Mouse (Mus musculus) T-helper 2 cell (primary cell): ENCODE measurements around the gene Mettl21a.
"Not testable (repeated sequence)": the region's sequence is repeated elsewhere in the genome, so short reads cannot be mapped to it uniquely, and the experiment has no call there.

Source experiments
- in situ Hi-C: fragments of 300-600 bp; cut with MboI, MseI; formaldehyde crosslinking; loops from one replicate; pipeline ENCODE4 v1.15.1; 2025; ENCODE audit warnings: high pct_unique_total_duplicates

Gene Mettl21a

GRCm38 (mm10) chr1:64614801-64615345 lies 2.2 kb downstream of the Mettl21a start:
- in situ Hi-C loops: no loop called here

- in situ Hi-C loops: no loop called here
Measured at GRCm38 (mm10) chr1:64614311-64614710, 2.7 kb downstream of the Mettl21a start.

GRCm38 (mm10) chr1:64609976-64610375 lies 7.1 kb downstream of the Mettl21a start:
- in situ Hi-C loops: no loop called here

GRCm38 (mm10) chr1:64609145-64609544 lies 7.9 kb downstream of the Mettl21a start:
- in situ Hi-C loops: no loop called here

- in situ Hi-C loops: no loop called here
Measured at GRCm38 (mm10) chr1:64603381-64603780, 13.7 kb downstream of the Mettl21a start.

GRCm38 (mm10) chr1:64601242-64601842 lies 15.7 kb downstream of the Mettl21a start:
- in situ Hi-C loops: no loop called here

- in situ Hi-C loops: no loop called here
Measured at GRCm38 (mm10) chr1:64600413-64601077, 16.5 kb downstream of the Mettl21a start.

- in situ Hi-C loops: no loop called here
Measured at GRCm38 (mm10) chr1:64598926-64599325, 18.1 kb downstream of the Mettl21a start.

GRCm38 (mm10) chr1:64578801-64579200 lies 38.2 kb downstream of the Mettl21a start:
- in situ Hi-C loops: no loop called here

- in situ Hi-C loops: not testable (repeated sequence)
Measured at GRCm38 (mm10) chr1:64577911-64578310, 39.1 kb downstream of the Mettl21a start.

GRCm38 (mm10) chr1:64576732-64577131 lies 40.3 kb downstream of the Mettl21a start:
- in situ Hi-C loops: no loop called here

- in situ Hi-C loops: no loop called here
Measured at GRCm38 (mm10) chr1:64576022-64576421, 41.0 kb downstream of the Mettl21a start.

GRCm38 (mm10) chr1:64568206-64568605 lies 48.8 kb downstream of the Mettl21a start:
- in situ Hi-C loops: loop anchor here (10.0 kb wide), 1 partner anchor 1503 kb away; no protein-coding TSS in a partner anchor

GRCm38 (mm10) chr1:64560105-64560504 lies 56.9 kb downstream of the Mettl21a start:
- in situ Hi-C loops: loop anchor here (10.0 kb wide), 1 partner anchor 1495 kb away; no protein-coding TSS in a partner anchor
